Mouse (Mus musculus) urinary bladder, adult 2 months (tissue): ENCODE measurements around the gene Cav2. TPM values are rescaled to one million over a fixed set of nuclear protein-coding genes. Genes with fewer than 3 reads are reported as not detected.

Experiments
- DNase-seq: peaks from one replicate; pipeline ENCODE4 v3.0.0; 2022; ENCODE audit warnings: low spot score
- polyA plus RNA-seq: library from polyadenylated mRNA; depleted of rRNA; stranded (reverse); fragments of >200 nt; gene quantifications from 2 replicates; pipeline ENCODE4 v1.2.3, GENCODE M21; 2012; rRNA removed

Cav2 gene
- polyA plus RNA-seq, 1 experiment: 79.9 TPM

GRCm38 (mm10) chr6:17309260-17309659, 28.3 kb downstream of the Cav2 start:
- no peak for DNase-seq

- DNase-seq: no peak
These were observed 33.3 kb downstream of the Cav2 start for GRCm38 (mm10) chr6:17314241-17314640.

GRCm38 (mm10) chr6:17314659-17315616, 34.0 kb downstream of the Cav2 start:
- no peak for DNase-seq

GRCm38 (mm10) chr6:17316294-17317166, 35.5 kb downstream of the Cav2 start:
- no peak for DNase-seq

- no peak for DNase-seq
These were observed 36.2 kb downstream of the Cav2 start for GRCm38 (mm10) chr6:17317167-17317524.

GRCm38 (mm10) chr6:17317944-17318343, 37.0 kb downstream of the Cav2 start:
- DNase-seq: no peak

- no peak for DNase-seq
These were observed 41.0 kb downstream of the Cav2 start for GRCm38 (mm10) chr6:17321976-17322375.

- no peak for DNase-seq
These were observed 46.2 kb downstream of the Cav2 start for GRCm38 (mm10) chr6:17327216-17327615.

- DNase-seq: no peak
These were observed 48.8 kb downstream of the Cav2 start for GRCm38 (mm10) chr6:17329801-17330200.

GRCm38 (mm10) chr6:17337724-17338123, 56.7 kb downstream of the Cav2 start:
- DNase-seq: no peak

Other genes starting within 250 kb of the Cav2 start
- gene Tes, start 216.0 kb upstream of the Cav2 start, polyA plus RNA-seq: 104 and 117 TPM in 2 replicates
- 673 and 863 TPM in 2 replicates for gene Cav1, start 25.1 kb downstream of the Cav2 start, polyA plus RNA-seq
- gene Met, start 182.6 kb downstream of the Cav2 start, polyA plus RNA-seq: 16.4 and 18.6 TPM in 2 replicates